Mouse (Mus musculus): ENCODE measurements around the gene Pip4k2a. TPM values are rescaled to one million over a fixed set of nuclear protein-coding genes. Genes with fewer than 3 reads are reported as not detected.
"Not testable (repeated sequence)": the region's sequence is repeated elsewhere in the genome, so short reads cannot be mapped to it uniquely, and the experiment has no call there.

Gene Pip4k2a
- polyA plus RNA-seq (2016; fragmentation: Nextera tagmentation; extraction: Ambion mirVana): 8.6 TPM in 2 replicates

DNA sequence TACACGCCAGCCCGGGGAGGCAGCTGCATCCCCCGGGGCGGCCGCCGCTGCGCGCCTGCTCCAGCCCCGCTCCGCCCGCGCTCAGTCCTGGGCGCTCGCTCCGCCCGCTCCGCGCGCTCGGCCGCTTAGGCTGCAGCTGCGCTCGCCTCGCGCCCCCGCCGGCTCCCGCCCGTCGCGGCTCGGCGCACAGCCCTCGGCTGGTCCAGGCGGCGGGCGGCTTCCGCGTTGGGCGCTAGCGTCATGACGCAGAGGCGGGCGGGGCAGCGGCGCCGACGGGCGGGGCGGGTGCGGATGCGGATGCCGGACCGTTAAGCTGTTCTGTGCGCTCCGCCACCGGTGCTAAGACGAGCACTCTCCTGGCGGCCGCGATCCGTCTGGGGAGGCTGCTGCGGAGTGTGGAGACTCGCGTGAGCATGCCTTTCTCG lies at the start of gene Pip4k2a, which contains the start of gene 4930426L09Rik:
Gene Pip4k2a, minus strand, starts transcription at position 73 of the 425 bp plus-strand sequence.
Gene 4930426L09Rik, plus strand, starts transcription at position 290 of the 425 bp plus-strand sequence.
- Histone ChIP-seq H3K9me3 (replicated peaks) (no peaks in the 10 kb centered on the region), H3K4me2 (peak within 1 kb of the TSS; percentile 99), H3K27ac (ENCODE audit: poor library complexity, severe bottlenecking) (peak within 1 kb of the TSS; percentile 89), H3K9ac (peak within 1 kb of the TSS; percentile 82), H3K4me1 (replicated peaks) (peaks cover 17% of the 10 kb centered on the region), H3K36me3 (no peaks in the 10 kb centered on the region), H3K27me3 (replicated peaks) (no peaks in the 10 kb centered on the region), H3K4me3 (peak within 1 kb of the TSS; percentile 86)
- ATAC-seq (ENCODE audit: insufficient number of reproducible peaks, low FRiP score): peak; percentile 96
- WGBS: under 1% methylated on average over 65 of the region's 66 CpGs

DNA sequence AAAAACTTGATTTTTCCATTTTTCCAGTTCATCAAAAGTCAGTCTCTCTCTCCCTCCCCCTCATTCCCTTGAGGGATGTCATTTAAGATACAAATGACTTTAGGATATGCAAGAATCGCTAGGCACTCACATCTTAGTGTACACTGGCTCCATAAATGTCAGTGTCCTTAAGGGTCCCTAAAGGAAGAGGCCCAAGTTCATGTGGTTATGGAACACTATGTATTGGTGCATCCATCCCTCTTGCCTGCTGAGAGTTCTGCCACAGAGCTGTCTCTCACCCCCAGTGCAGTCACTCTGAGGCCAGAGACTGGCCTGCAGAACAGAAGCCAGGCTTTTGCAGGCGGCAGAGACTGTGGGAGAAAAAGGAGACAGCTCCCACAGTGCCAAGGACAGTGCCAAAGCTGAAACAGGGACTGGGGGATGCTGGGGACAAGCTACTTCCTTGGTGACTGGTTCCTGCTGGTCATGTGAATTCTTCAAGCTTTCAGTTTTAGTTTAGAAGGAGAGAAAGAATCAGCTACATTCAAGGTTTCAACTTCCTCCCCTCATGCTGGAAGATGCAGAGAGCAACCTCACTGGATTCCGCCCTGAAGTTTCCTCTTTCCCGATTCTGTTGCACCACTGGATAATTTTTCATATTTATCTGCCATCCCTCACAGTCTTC lies 40.1 kb upstream of the Pip4k2a start:
- H3K27ac ChIP-seq (ENCODE audit: poor library complexity, severe bottlenecking): peak overlapping the region; percentile 54; the same call in 1 of the 2 replicates

DNA sequence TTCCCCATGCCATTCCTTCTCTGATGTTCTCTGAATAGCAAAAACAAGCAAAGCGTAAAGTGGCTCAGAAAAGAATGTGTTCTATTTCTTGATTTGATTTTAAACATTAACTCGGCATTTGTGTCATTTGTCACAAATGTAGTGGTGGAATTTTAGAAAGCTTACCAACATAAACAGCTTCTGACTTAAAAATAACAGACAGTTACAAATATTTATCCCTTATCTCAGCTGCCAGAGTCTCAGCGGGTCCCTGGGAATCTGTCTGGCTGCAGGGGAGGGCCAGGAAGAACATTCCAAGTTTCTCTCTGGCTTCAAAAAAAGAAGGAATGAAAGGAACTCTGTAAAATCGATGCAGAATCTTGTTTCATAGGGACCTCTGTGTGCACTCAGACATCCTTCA lies 39.5 kb upstream of the Pip4k2a start:
- H3K36me3 ChIP-seq: no peaks in the 10 kb centered on the region
- H3K4me1 ChIP-seq (replicated peaks): peaks cover 5% of the 10 kb centered on the region; the same call in 1 of the 2 replicates
- no peaks in the 10 kb centered on the region for H3K27me3 ChIP-seq (replicated peaks)
- 25% methylated on average over 4 of the region's 4 CpGs for WGBS
- H3K4me3 ChIP-seq: no peak overlapping the region
- H3K9me3 ChIP-seq (replicated peaks): no peaks in the 10 kb centered on the region
- ATAC-seq (ENCODE audit: insufficient number of reproducible peaks, low FRiP score): no peak
- H3K27ac ChIP-seq (ENCODE audit: poor library complexity, severe bottlenecking): no peak overlapping the region
- no peak overlapping the region for H3K4me2 ChIP-seq
- no peak overlapping the region for H3K9ac ChIP-seq

More for the DNA sequence above, 40.1 kb upstream of the Pip4k2a start:
- Histone ChIP-seq H3K9me3 (replicated peaks) (no peaks in the 10 kb centered on the region), H3K36me3 (no peaks in the 10 kb centered on the region), H3K4me1 (replicated peaks) (peaks cover 5% of the 10 kb centered on the region; the same call in 1 of the 2 replicates), H3K27me3 (replicated peaks) (no peaks in the 10 kb centered on the region), H3K4me2 (no peak overlapping the region), H3K4me3 (no peak overlapping the region), H3K9ac (no peak overlapping the region)
- 66% methylated on average over 4 of the region's 4 CpGs for WGBS
- no peak for ATAC-seq (ENCODE audit: insufficient number of reproducible peaks, low FRiP score)

DNA sequence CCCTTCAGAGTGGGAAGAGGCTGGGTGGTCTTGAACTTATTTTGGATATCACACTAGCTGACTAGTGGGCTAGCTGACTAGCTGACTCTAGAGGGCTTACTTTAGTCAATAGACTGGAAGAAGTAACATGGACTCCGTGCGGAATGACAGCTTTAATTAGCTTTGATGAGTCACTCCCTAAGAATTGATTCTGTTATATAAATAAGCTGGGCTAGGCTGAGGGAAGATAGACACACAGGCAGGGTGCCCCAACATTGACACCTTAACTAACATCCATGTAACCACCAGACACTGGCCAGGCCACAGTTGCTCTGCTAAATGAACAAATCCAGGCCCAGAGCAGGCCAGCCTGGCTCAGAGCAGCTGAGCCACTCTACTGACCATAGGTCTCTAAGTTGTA lies 26.9 kb upstream of the Pip4k2a start:
- Histone ChIP-seq H3K36me3 (no peaks in the 10 kb centered on the region), H3K4me1 (replicated peaks) (peaks cover 15% of the 10 kb centered on the region), H3K9me3 (replicated peaks) (no peaks in the 10 kb centered on the region), H3K27ac (ENCODE audit: poor library complexity, severe bottlenecking) (no peak overlapping the region), H3K27me3 (replicated peaks) (no peaks in the 10 kb centered on the region), H3K4me3 (no peak overlapping the region), H3K9ac (no peak overlapping the region), H3K4me2 (no peak overlapping the region)
- ATAC-seq (ENCODE audit: insufficient number of reproducible peaks, low FRiP score): no peak
- 57% methylated on average over 2 of the region's 2 CpGs for WGBS

DNA sequence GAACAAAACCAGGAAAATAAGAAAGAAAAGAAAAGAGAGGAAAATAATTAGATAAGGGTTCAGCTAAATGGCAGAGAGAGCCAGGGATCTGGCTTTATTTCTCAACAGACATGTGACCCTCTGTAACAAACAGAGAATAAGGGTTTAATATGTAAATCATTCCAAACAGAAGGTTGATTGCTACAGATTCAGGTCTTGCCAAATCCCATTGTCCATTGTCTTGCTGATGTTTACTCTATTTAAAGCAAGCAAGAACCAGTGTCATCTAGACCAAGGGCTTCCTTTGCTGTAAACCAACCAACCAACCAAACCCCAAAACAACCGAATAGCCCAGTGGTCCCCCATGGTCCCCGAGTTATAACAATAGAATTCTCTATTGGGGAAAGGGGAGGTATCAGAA lies 20.1 kb upstream of the Pip4k2a start:
- H3K9ac ChIP-seq: no peak overlapping the region
- peaks cover 10% of the 10 kb centered on the region for H3K4me1 ChIP-seq (replicated peaks)
- no peaks in the 10 kb centered on the region for H3K36me3 ChIP-seq
- 83% methylated on average over 2 of the region's 2 CpGs for WGBS
- no peak for ATAC-seq (ENCODE audit: insufficient number of reproducible peaks, low FRiP score)
- H3K27me3 ChIP-seq (replicated peaks): no peaks in the 10 kb centered on the region
- no peak overlapping the region for H3K4me2 ChIP-seq
- H3K9me3 ChIP-seq (replicated peaks): no peaks in the 10 kb centered on the region
- H3K4me3 ChIP-seq: no peak overlapping the region
- no peak overlapping the region for H3K27ac ChIP-seq (ENCODE audit: poor library complexity, severe bottlenecking)

DNA sequence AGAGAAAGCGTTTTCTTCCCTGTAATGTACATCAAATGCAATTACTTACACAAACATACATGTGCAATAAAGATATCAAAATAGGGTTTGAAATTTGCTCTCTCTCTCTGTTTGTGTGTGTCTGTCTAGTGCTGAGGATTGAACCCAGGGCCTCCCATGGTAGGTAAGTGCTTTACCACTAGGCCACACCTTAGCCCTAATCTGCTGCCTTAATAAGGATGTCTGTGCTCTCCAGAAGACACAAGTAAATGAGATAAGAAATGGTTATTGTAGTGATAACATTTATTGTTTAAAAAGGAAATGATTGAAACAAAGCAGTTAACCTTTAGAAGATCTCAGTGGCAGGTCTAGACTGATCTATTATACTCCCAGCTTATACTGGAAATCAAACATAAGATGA lies 18.9 kb upstream of the Pip4k2a start:
- Histone ChIP-seq H3K4me3 (no peak overlapping the region), H3K9me3 (replicated peaks) (no peaks in the 10 kb centered on the region), H3K27me3 (replicated peaks) (no peaks in the 10 kb centered on the region), H3K4me2 (no peak overlapping the region), H3K36me3 (no peaks in the 10 kb centered on the region), H3K9ac (no peak overlapping the region), H3K4me1 (replicated peaks) (peaks cover 6% of the 10 kb centered on the region), H3K27ac (ENCODE audit: poor library complexity, severe bottlenecking) (no peak overlapping the region)
- no peak for ATAC-seq (ENCODE audit: insufficient number of reproducible peaks, low FRiP score)
- WGBS: 74% methylated on average over 1 of the region's 1 CpGs

DNA sequence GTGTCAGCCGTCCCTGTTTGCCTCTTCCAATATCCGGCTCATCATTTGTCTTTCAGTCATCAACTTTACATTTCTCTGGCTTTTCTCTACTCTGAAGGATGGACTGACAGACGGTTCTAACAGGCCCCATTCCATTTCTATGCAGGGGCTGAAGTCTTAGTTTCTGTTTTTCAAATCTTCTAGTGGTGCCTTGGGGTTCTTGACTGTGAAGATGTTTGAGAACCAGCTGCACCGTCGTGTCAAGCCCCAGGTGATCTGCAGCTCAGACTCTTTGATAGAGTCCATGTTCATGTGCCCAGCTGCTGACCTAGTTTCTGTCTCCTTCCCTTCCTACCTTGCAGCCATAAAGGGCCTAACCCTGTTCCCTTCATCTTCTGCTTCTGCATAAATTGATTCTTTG lies 18.4 kb upstream of the Pip4k2a start:
- ATAC-seq (ENCODE audit: insufficient number of reproducible peaks, low FRiP score): no peak
- no peak overlapping the region for H3K27ac ChIP-seq (ENCODE audit: poor library complexity, severe bottlenecking)
- no peak overlapping the region for H3K4me3 ChIP-seq
- no peaks in the 10 kb centered on the region for H3K9me3 ChIP-seq (replicated peaks)
- H3K27me3 ChIP-seq (replicated peaks): no peaks in the 10 kb centered on the region
- peaks cover 2% of the 10 kb centered on the region; the same call in 1 of the 2 replicates for H3K4me1 ChIP-seq (replicated peaks)
- no peaks in the 10 kb centered on the region for H3K36me3 ChIP-seq
- WGBS: 74% methylated on average over 5 of the region's 5 CpGs
- no peak overlapping the region for H3K4me2 ChIP-seq
- no peak overlapping the region for H3K9ac ChIP-seq

DNA sequence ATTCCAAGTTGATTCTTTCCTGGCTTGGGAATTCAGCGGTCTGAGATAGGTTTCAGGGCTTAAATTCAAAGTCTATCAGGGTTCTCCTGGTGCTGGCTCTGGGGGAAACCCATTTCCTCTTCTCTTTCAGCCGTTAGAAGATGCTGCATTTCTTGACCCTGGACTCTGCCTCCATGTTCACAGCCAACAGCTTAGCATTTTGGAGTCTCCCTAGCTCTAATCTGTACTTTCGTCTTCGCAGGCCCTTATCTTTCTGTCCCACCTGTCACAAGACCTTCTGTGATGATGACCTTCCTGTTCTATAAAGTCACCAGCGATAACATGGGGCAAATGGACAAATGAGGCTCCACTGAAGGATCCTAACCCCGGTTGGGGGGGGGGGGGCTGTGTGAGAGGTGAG lies 13.5 kb upstream of the Pip4k2a start:
- H3K4me1 ChIP-seq (replicated peaks): no peaks in the 10 kb centered on the region
- ATAC-seq (ENCODE audit: insufficient number of reproducible peaks, low FRiP score): peak; percentile 93
- no peak overlapping the region for H3K4me2 ChIP-seq
- 51% methylated on average over 6 of the region's 6 CpGs for WGBS
- H3K27ac ChIP-seq (ENCODE audit: poor library complexity, severe bottlenecking): no peak overlapping the region
- H3K36me3 ChIP-seq: no peaks in the 10 kb centered on the region
- H3K9me3 ChIP-seq (replicated peaks): no peaks in the 10 kb centered on the region
- no peak overlapping the region for H3K9ac ChIP-seq
- no peaks in the 10 kb centered on the region for H3K27me3 ChIP-seq (replicated peaks)
- no peak overlapping the region for H3K4me3 ChIP-seq

DNA sequence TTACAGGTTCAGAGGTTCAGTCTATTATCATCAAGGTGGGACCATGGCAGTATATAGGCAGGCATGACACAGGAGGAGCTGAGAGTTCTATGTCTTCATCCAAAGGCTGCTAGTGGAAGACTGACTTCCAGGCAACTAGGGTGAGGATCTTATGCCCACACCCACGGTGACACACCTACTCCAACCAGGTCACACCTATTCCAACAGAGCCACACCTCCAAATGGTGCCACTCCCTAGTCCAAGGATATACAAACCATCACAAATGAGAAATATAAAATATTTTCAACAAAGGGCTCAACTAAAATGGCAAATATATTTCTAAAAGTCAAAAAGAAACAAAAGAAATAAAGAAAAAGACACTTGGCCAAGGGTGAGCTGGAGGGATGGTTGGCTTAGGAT lies 12.6 kb upstream of the Pip4k2a start:
- not testable (repeated sequence) for H3K9me3 ChIP-seq (replicated peaks); H3K9ac ChIP-seq; H3K27me3 ChIP-seq (replicated peaks); H3K4me2 ChIP-seq; H3K4me1 ChIP-seq (replicated peaks); H3K27ac ChIP-seq (ENCODE audit: poor library complexity, severe bottlenecking); ATAC-seq (ENCODE audit: insufficient number of reproducible peaks, low FRiP score); H3K4me3 ChIP-seq; H3K36me3 ChIP-seq
- WGBS: 80% methylated on average over 1 of the region's 1 CpGs

DNA sequence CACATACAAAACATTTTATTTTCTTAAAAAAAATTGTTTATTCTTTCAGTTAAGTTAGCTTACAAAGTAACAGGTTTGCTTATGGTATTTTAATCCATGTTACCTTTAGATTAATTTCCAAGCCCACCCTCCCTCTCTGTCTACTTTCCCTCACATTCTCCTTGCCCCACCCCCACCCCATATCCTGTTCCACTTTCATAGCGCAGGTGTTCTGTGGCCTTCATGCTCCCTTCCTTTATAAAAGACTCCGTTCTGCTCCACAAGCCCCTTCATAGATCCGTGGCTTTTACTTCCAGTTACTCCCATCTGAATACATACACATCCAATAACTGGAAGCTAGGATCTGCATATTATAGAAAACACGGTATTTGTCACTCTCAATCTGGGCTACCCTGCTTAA lies 9.7 kb upstream of the Pip4k2a start:
- Histone ChIP-seq H3K4me3 (no peak overlapping the region), H3K4me2 (no peak overlapping the region), H3K27ac (ENCODE audit: poor library complexity, severe bottlenecking) (no peak overlapping the region), H3K36me3 (no peaks in the 10 kb centered on the region), H3K9me3 (replicated peaks) (no peaks in the 10 kb centered on the region), H3K27me3 (replicated peaks) (0 out of 2 replicates have a peak, but pooled peaks cover 6% of the 10 kb centered on the region), H3K9ac (no peak overlapping the region), H3K4me1 (replicated peaks) (no peaks in the 10 kb centered on the region)
- no peak for ATAC-seq (ENCODE audit: insufficient number of reproducible peaks, low FRiP score)
- 74% methylated on average over 4 of the region's 4 CpGs for WGBS

DNA sequence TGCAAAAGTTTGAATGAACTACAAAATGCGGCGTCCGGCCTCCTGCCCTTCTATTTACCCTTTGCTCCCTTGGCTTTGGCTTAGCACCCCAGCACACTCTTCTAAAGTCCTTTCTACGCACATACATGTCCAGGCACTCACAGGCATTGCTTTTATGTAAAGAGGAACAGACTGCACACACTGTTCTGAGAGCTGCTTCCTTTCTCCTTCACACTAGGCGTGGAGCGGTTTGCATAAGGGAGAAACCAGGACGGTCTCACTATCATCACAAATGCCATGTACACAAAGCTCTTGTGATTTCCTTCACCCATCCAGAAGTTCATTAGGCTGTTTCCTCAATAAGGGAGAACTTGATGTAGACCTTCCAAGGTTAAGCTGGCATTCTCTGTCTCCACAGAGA lies 8.2 kb upstream of the Pip4k2a start:
- no peak overlapping the region for H3K4me2 ChIP-seq
- H3K27ac ChIP-seq (ENCODE audit: poor library complexity, severe bottlenecking): no peak overlapping the region
- 83% methylated on average over 7 of the region's 7 CpGs for WGBS
- no peak overlapping the region for H3K9ac ChIP-seq
- ATAC-seq (ENCODE audit: insufficient number of reproducible peaks, low FRiP score): no peak
- no peaks in the 10 kb centered on the region for H3K9me3 ChIP-seq (replicated peaks)
- no peaks in the 10 kb centered on the region for H3K36me3 ChIP-seq
- 0 out of 2 replicates have a peak, but pooled peaks cover 6% of the 10 kb centered on the region for H3K27me3 ChIP-seq (replicated peaks)
- H3K4me3 ChIP-seq: no peak overlapping the region
- no peaks in the 10 kb centered on the region for H3K4me1 ChIP-seq (replicated peaks)

DNA sequence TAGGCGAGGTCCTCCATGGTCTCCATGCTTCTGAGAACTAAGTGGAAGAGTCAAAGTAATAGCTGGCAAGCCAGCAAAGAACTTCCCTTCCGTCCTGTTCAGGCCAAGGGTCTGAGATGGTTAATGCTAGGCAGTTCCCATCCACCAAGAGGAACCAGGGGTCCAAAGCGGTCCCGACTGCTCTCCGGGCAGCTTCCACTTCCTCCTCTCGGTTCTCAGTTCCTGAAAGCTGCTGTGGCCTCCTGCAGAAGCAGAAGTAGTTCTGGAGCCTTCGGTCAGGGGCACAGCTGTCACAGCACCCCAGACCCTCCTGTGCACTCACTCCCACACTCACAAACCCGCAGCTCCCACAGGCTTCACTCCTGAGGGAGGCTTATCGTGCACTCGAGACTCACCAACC lies 6.9 kb upstream of the Pip4k2a start:
- 70% methylated on average over 10 of the region's 10 CpGs for WGBS
- Histone ChIP-seq H3K4me3 (no peak overlapping the region), H3K36me3 (no peaks in the 10 kb centered on the region)

More for the DNA sequence above, 6.9 kb upstream of the Pip4k2a start:
- Histone ChIP-seq H3K27me3 (replicated peaks) (0 out of 2 replicates have a peak, but pooled peaks cover 6% of the 10 kb centered on the region), H3K27ac (ENCODE audit: poor library complexity, severe bottlenecking) (no peak overlapping the region), H3K4me2 (no peak overlapping the region), H3K9ac (no peak overlapping the region), H3K9me3 (replicated peaks) (no peaks in the 10 kb centered on the region), H3K4me1 (replicated peaks) (no peaks in the 10 kb centered on the region)
- no peak for ATAC-seq (ENCODE audit: insufficient number of reproducible peaks, low FRiP score)
